Mouse (Mus musculus): ENCODE data around the gene Slco1a6. TPM values are rescaled to one million over a fixed set of nuclear protein-coding genes. Genes with fewer than 3 reads are reported as not detected.
"Not testable (repeated sequence)": the region's sequence is repeated elsewhere in the genome, so short reads cannot be mapped to it uniquely, and the experiment has no call there.

Slco1a6 gene
- polyA plus RNA-seq (2015; fragmentation: Nextera tagmentation; extraction: Ambion mirVana) = 36.5 and 36.9 TPM in 2 replicates

- Histone ChIP-seq H3K27me3 (ENCODE audit: insufficient read depth, low read length) (no peaks in the 10 kb centered on the region), H3K36me3 (ENCODE audit: insufficient read depth, low read length) (no peaks in the 10 kb centered on the region), H3K4me1 (replicated peaks; ENCODE audit: insufficient read depth, low read length) (no peaks in the 10 kb centered on the region), H3K27ac (no peak within 1 kb of the TSS), H3K9ac (ENCODE audit: low read depth, low read length) (no peak within 1 kb of the TSS), H3K4me3 (replicated peaks; ENCODE audit: low read depth, low read length) (no peak within 1 kb of the TSS), H3K4me2 (ENCODE audit: low read length) (no peak within 1 kb of the TSS), H3K9me3 (replicated peaks; ENCODE audit: low read length) (no peaks in the 10 kb centered on the region)
- 89% methylated on average over 4 of the region's 4 CpGs for WGBS
- DNase-seq (ENCODE audit: low spot score) = no peak
- no peak for ATAC-seq (replicated peaks; ENCODE audit: low FRiP score, low read depth)
- TF ChIP-seq CTCF (IDR thresholded peaks at IDR 0.05; ENCODE audit: low read depth) = no peak
These were observed at the start of gene Slco1a6 for GRCm38 (mm10) chr6:142208421-142208820. TSS of gene Slco1a6 (minus strand) at chr6:142208521.

GRCm38 (mm10) chr6:142250738-142251307 is 42.5 kb upstream of the Slco1a6 start:
- H3K27ac ChIP-seq; DNase-seq (ENCODE audit: low spot score); H3K9ac ChIP-seq (ENCODE audit: low read depth, low read length); H3K4me3 ChIP-seq (replicated peaks; ENCODE audit: low read depth, low read length); H3K27me3 ChIP-seq (ENCODE audit: insufficient read depth, low read length); H3K9me3 ChIP-seq (replicated peaks; ENCODE audit: low read length); H3K4me1 ChIP-seq (replicated peaks; ENCODE audit: insufficient read depth, low read length); ATAC-seq (replicated peaks; ENCODE audit: low FRiP score, low read depth); H3K36me3 ChIP-seq (ENCODE audit: insufficient read depth, low read length); H3K4me2 ChIP-seq (ENCODE audit: low read length): not testable (repeated sequence)
- 91% methylated on average over 1 of the region's 1 CpGs for WGBS

GRCm38 (mm10) chr6:142245065-142245464 is 36.7 kb upstream of the Slco1a6 start:
- 88% methylated on average over 5 of the region's 5 CpGs for WGBS
- TF ChIP-seq CTCF (IDR thresholded peaks at IDR 0.05; ENCODE audit: low read depth) = no peak

GRCm38 (mm10) chr6:142239468-142239867 is 31.1 kb upstream of the Slco1a6 start:
- Histone ChIP-seq H3K27ac (no peak overlapping the region), H3K4me2 (ENCODE audit: low read length) (no peak overlapping the region), H3K27me3 (ENCODE audit: insufficient read depth, low read length) (no peaks in the 10 kb centered on the region), H3K4me3 (replicated peaks; ENCODE audit: low read depth, low read length) (no peak overlapping the region), H3K4me1 (replicated peaks; ENCODE audit: insufficient read depth, low read length) (no peaks in the 10 kb centered on the region), H3K9me3 (replicated peaks; ENCODE audit: low read length) (no peaks in the 10 kb centered on the region), H3K9ac (ENCODE audit: low read depth, low read length) (no peak overlapping the region), H3K36me3 (ENCODE audit: insufficient read depth, low read length) (no peaks in the 10 kb centered on the region)
- TF ChIP-seq CTCF (IDR thresholded peaks at IDR 0.05; ENCODE audit: low read depth) = no peak
- 59% methylated on average over 1 of the region's 1 CpGs for WGBS
- ATAC-seq (replicated peaks; ENCODE audit: low FRiP score, low read depth) (no peak), DNase-seq (ENCODE audit: low spot score) (no peak)

More at GRCm38 (mm10) chr6:142245065-142245464, 36.7 kb upstream of the Slco1a6 start:
- Histone ChIP-seq H3K4me1 (replicated peaks; ENCODE audit: insufficient read depth, low read length) (no peaks in the 10 kb centered on the region), H3K9me3 (replicated peaks; ENCODE audit: low read length) (no peaks in the 10 kb centered on the region), H3K4me3 (replicated peaks; ENCODE audit: low read depth, low read length) (no peak overlapping the region), H3K9ac (ENCODE audit: low read depth, low read length) (no peak overlapping the region), H3K27ac (no peak overlapping the region), H3K4me2 (ENCODE audit: low read length) (no peak overlapping the region), H3K27me3 (ENCODE audit: insufficient read depth, low read length) (no peaks in the 10 kb centered on the region), H3K36me3 (ENCODE audit: insufficient read depth, low read length) (no peaks in the 10 kb centered on the region)
- DNase-seq (ENCODE audit: low spot score) = no peak
- ATAC-seq (replicated peaks; ENCODE audit: low FRiP score, low read depth) = no peak

GRCm38 (mm10) chr6:142220138-142220537 is 11.8 kb upstream of the Slco1a6 start:
- Histone ChIP-seq H3K36me3 (ENCODE audit: insufficient read depth, low read length) (no peaks in the 10 kb centered on the region), H3K27ac (no peak overlapping the region), H3K4me3 (replicated peaks; ENCODE audit: low read depth, low read length) (no peak overlapping the region), H3K27me3 (ENCODE audit: insufficient read depth, low read length) (no peaks in the 10 kb centered on the region), H3K4me2 (ENCODE audit: low read length) (no peak overlapping the region), H3K9ac (ENCODE audit: low read depth, low read length) (no peak overlapping the region), H3K4me1 (replicated peaks; ENCODE audit: insufficient read depth, low read length) (no peaks in the 10 kb centered on the region), H3K9me3 (replicated peaks; ENCODE audit: low read length) (no peaks in the 10 kb centered on the region)
- DNase-seq (ENCODE audit: low spot score) = no peak
- TF ChIP-seq CTCF (IDR thresholded peaks at IDR 0.05; ENCODE audit: low read depth) = no peak
- no peak for ATAC-seq (replicated peaks; ENCODE audit: low FRiP score, low read depth)

GRCm38 (mm10) chr6:142211821-142212220 is 3.5 kb upstream of the Slco1a6 start:
- no peaks in the 10 kb centered on the region for H3K9me3 ChIP-seq (replicated peaks; ENCODE audit: low read length)
- ATAC-seq (replicated peaks; ENCODE audit: low FRiP score, low read depth) (no peak), DNase-seq (ENCODE audit: low spot score) (no peak)
- H3K4me3 ChIP-seq (replicated peaks; ENCODE audit: low read depth, low read length) = no peak overlapping the region
- H3K4me1 ChIP-seq (replicated peaks; ENCODE audit: insufficient read depth, low read length) = no peaks in the 10 kb centered on the region
- H3K4me2 ChIP-seq (ENCODE audit: low read length) = no peak overlapping the region
- H3K36me3 ChIP-seq (ENCODE audit: insufficient read depth, low read length) = no peaks in the 10 kb centered on the region
- no peak for TF ChIP-seq CTCF (IDR thresholded peaks at IDR 0.05; ENCODE audit: low read depth)
- H3K9ac ChIP-seq (ENCODE audit: low read depth, low read length) = no peak overlapping the region
- no peaks in the 10 kb centered on the region for H3K27me3 ChIP-seq (ENCODE audit: insufficient read depth, low read length)
- no peak overlapping the region for H3K27ac ChIP-seq

- no peaks in the 10 kb centered on the region for H3K4me1 ChIP-seq (replicated peaks; ENCODE audit: insufficient read depth, low read length)
- no peak overlapping the region for H3K4me2 ChIP-seq (ENCODE audit: low read length)
- no peak overlapping the region for H3K4me3 ChIP-seq (replicated peaks; ENCODE audit: low read depth, low read length)
- no peaks in the 10 kb centered on the region for H3K36me3 ChIP-seq (ENCODE audit: insufficient read depth, low read length)
- H3K9me3 ChIP-seq (replicated peaks; ENCODE audit: low read length) = no peaks in the 10 kb centered on the region
- no peak for TF ChIP-seq CTCF (IDR thresholded peaks at IDR 0.05; ENCODE audit: low read depth)
- H3K9ac ChIP-seq (ENCODE audit: low read depth, low read length) = no peak overlapping the region
- no peak for ATAC-seq (replicated peaks; ENCODE audit: low FRiP score, low read depth)
- DNase-seq (ENCODE audit: low spot score) = no peak
- no peaks in the 10 kb centered on the region for H3K27me3 ChIP-seq (ENCODE audit: insufficient read depth, low read length)
- no peak overlapping the region for H3K27ac ChIP-seq
These were observed 1.4 kb upstream of the Slco1a6 start for GRCm38 (mm10) chr6:142209749-142210148.

All from kidney, postnatal 0 days (tissue).